Mouse (Mus musculus) fat pad, adult 2 months (tissue): ENCODE measurements around the gene Epb41l5.

Experiments
- DNase-seq: peaks from one replicate; pipeline ENCODE4 v3.0.0-alpha.2; 2011; ENCODE audit warnings: low read depth, low spot score; ENCODE audit errors: extremely low read depth

Epb41l5 gene

DNA sequence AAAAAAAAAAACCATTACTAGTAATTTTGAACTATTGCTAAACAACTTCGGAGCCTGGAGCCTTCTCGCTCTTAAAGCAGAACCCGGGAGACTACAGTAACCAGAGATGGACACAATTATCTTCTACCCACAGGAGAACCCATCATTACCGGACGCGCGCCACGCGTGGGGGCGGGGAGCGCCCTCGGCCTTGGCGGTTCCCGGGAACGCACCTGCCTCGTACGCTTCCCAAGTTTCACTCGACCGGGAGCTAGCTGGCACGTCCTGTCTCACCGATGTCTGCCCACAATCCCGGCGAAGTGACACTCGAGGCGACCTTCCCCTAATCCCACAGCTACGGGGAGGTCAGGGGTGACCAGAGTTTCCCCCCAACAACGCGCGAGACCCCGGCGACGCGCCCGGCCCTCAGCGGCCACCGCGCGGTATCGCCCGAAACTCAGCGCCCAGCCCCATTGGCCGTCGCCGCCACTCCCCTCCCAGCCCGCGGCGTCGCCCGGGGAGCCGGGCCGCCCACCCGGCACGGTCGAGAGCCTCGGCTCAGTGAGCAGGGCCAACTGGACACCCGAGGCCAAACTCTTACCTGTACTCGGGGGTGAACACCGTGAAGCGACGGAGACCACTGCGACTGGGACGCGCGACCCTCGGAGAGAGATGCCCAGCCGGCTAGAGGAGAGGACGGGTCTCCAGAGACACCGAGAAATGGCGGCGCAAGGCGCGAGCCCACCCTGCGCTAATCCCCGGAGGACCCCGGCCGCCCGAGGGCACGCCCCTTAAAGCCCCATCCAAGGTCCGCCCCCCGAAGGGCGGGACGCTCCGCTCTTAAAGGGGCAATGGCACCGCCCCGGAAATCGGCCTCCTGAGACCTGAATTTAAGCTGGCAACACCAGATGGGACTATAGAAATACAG is at the start of gene Epb41l5:
Epb41l5 (minus strand) TSS at position 796 of the 907 bp plus-strand sequence.
- DNase-seq: no peak

- no peak for DNase-seq
These were observed 48.1 kb upstream of the Epb41l5 start for GRCm38 (mm10) chr1:119696860-119697259.

DNA sequence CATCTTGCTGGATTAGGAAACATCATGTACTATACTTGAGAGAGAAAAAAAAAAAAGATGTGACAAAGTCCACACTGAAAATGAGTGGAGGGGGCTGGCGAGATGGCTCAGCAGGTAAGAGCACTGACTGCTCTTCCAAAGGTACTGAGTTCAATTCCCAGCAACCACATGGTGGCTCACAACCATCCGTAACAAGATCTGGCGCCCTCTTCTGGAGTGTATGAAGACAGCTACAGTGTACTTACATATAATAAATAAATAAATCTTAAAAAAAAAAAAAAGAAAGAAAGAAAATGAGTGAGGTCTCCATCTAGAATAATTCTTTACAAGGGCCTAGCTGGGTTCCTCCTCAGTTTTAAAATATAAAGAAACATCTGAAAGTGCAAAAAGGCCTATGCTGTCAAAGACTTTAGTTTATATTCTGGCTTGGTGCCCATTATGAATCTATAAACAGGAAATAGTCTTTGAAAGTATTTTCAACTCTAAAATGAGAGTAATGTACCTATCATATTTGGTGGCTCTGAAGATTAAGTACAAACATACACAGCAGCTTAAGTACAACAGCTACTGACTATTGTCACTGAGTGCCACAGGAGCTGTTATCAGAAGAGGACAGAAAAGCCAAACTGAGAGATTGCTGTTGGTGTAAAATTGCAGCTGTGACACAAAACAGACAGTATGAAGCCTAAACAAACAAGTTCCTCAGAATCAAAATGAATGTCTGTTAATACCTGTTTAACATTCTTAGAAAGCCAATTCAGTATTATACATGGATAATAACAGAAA is 37.2 kb upstream of the Epb41l5 start:
- DNase-seq: no peak

DNA sequence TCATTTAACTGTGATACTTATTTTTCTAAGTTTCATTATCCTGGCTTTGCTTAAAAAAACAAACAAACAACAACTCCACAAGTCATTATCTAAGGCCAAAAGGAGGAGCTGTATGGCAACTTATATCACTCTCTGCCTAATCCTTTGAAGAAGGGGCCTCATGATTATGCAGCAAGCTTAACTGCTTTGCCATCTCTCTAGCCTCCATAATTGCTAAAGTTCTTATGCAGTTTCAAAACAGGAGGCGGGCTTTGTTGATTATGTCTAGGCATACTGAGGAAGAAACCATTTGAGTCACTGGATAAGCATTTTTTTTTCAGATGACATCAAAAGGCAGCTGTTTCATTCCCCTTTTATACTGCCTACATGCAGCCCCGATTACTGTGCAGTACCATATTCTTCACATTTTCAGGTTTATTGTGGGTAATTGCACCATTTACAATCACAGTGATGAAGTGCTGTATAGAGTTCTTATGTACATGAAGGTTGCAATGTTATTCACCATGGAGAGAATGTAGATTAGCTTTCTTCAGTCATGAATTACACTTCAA is 32.9 kb upstream of the Epb41l5 start:
- no peak for DNase-seq

- no peak for DNase-seq
These were observed 26.2 kb upstream of the Epb41l5 start for GRCm38 (mm10) chr1:119674984-119675383.

GRCm38 (mm10) chr1:119666904-119667303 is 18.1 kb upstream of the Epb41l5 start:
- DNase-seq: peak; percentile 26

GRCm38 (mm10) chr1:119654307-119654706 is 5.5 kb upstream of the Epb41l5 start:
- DNase-seq: no peak

DNA sequence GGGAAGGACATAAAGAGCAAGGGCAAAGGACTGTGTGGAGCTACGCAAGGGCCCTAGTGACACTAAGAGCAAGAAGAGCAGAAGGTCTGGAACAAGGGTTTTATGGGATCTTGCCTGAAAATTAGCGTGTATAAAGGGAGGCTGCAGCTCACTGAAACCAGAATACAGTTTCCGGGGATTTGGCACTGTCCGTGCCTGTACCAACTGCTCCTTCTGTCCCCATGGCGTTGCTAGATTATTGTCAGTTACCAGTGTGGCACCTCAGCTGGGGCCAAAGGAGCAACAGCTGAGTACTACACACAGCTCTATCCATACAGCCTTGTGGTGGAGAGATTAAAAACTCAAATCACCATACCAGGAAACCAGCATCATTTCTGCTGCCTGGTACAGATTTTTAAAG is 1.6 kb upstream of the Epb41l5 start:
- DNase-seq: no peak

DNA sequence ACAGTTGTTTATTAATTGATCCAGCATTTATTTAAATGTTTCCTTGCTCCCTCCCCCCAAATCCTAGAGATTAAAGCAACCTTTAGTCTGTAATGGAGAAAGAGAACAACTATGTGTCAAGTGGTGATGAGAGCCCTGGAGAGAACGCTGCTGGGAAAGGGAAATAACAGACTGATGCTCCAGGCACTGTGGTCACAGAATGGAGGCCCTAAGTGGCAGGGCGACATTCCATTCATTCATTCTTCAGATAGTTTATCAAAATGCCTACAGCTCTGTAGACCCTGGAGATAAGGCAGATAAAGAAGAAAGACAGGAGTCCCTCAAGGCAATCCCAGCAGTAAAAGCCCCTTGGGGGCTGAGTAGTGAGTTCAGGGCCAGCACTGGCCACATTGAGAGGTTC is 827 bp upstream of the Epb41l5 start:
- DNase-seq: no peak

GRCm38 (mm10) chr1:119646356-119646755 is 2.4 kb downstream of the Epb41l5 start:
- DNase-seq: no peak

DNA sequence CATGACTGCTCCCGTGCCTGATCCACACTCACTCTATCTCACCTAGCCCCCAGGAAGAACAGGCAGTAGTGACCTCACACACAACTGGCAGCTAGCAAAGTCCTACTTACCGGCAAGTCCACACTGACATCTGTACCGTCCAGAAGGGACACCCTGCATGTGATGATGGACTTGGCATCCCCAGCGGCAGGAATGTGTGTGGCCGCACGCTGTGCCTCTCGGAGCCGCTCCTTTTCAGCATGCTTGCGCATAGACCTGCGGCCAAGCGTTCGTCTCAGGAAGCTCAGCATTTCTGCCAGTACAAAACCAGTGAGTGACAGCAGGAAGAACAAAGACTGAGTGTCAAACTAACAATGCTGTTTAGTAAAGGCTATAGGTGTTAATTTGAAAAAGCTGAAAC is 6.4 kb downstream of the Epb41l5 start:
- no peak for DNase-seq

DNA sequence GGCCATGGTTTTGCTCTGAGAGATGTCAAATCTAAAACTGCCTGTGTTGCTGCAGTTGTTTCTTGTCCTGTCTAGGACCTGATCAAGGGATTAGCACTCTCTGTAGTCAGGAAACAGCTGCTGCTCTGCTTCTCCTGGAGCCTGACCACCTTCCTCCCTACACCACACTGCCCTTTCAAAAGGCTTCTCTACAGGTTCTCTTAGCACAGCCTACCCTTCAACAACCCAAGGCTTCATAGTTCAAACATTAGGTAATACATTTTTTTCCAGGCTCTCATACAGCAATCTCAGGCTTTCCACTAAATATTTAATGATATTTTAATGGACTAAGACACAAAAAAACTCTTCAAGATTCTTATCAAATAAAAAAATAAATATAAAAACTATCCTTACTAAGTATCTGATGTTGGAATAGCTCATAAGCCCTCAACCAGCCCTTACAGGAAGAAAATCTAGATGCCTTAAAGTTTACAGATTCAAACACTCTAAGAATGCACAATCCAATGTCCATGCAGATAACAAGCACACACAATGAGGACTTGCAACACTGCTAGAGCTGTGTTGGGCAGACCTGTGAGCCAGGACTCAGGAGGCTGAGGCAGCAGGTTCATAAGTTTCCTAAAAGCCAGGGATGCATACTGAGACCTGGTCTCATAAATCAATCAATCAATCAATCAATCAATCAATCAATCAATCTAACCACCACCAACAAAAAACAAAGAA is 7.5 kb downstream of the Epb41l5 start:
- DNase-seq: no peak

DNA sequence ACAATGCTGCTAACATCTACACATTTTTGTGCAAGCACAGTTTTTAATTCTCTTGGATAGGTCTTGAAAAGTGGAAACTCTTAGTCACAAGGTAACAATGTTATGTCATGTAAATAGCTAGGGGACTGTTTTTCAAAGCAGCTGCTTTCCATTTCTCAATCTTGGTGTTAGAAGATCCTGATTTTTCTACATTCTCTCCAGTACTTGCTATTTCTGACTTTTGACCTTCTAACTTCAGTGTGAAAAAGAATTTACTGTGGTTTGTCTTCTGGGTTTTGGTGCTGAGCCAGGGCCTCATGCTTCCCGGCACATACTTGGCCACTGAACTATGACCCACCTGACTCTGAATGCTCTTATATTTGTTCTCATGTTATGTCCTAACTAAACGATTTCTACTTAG is 8.8 kb downstream of the Epb41l5 start:
- no peak for DNase-seq

GRCm38 (mm10) chr1:119637188-119638023 is 11.4 kb downstream of the Epb41l5 start:
- DNase-seq: no peak

DNA sequence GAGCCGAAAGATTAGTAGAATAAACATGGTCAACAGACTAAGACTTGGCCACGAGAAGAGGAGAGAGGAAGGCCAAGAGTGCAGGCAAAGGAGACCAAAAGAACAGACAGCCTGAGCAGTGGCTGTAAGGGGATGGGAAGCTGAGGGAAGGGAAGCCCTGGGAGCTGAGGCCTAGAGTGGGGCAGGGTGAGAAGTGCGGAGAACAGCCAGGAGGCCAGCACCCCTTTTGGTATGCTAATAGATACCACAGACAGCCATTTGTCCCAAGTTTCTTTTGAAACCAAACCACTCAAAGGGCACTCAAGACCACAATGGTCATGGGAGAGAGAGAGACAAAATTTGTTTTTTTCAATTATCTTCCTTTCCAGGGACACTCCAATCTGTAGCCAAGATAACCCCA is 14.1 kb downstream of the Epb41l5 start:
- no peak for DNase-seq

DNA sequence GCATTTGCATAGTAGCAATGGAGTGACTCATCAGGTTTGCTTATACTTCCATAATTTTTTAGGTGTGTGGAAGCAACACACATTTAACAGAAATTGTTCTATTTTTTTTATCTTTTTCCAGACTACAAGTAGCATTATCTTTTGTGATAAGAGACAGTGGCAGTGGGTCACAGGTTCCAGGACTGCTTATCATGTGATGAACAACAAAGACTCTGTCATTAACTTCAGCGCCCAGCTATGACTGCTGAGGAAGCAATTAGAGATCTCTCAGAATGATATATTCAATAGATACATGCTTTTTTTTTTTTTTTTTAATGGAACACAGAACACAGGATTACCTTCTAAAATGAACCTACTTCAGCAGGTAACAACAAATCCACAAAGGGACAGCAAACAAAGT is 18.4 kb downstream of the Epb41l5 start:
- no peak for DNase-seq

- no peak for DNase-seq
These were observed 22.0 kb downstream of the Epb41l5 start for GRCm38 (mm10) chr1:119626837-119627236.

DNA sequence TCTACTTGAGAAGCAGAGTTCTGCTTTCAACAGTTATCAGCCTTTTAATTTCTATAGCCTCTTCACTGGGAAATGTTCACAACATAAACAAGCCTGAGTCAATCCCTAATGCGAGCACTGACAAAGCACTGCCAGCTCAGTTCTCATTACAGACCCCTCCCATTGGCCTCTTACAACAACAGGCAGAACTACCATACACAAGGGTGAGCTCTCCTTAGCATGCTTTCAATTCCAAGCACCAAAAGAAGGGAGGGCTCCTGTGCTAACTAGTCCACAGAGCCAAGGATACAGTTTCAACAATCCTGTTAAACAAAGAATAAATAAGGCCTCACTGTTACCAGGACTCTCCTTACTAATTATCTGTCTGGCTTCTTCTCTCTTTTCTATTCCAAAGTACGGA is 24.4 kb downstream of the Epb41l5 start:
- DNase-seq: no peak

GRCm38 (mm10) chr1:119605396-119605795 is 43.4 kb downstream of the Epb41l5 start:
- no peak for DNase-seq

- DNase-seq: no peak
These were observed 46.4 kb downstream of the Epb41l5 start for GRCm38 (mm10) chr1:119602448-119602847.
